ENCODE assay signal across 22 mouse cellular contexts in the genomic region with DNA sequence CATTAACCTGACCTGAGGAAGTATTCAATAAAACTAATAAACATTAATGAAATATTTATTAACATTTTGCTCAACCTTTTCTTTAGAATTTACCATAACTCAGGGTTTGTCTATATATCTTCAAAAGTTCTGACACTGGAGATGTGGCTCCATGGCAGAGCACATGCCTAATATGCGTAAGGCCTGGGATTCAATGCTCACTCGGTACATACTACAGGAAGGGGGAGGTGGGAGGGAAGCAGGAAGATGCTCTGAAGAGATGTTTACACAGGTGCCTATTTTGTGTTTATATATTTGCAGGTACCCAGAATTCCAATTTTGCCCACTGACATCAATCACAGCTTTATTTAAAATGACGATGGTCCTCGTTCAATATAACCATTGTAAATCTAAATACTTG.
"Had no signal": no experiment of that assay in that cellular context is flagged by ENCODE, and none has a peak within 500 bp of the region (broad histone marks: within the 10 kb centered on the region; RNA-seq: fewer than 3 reads in every experiment).

No protein-coding gene starts in this region.

- H3K4me3 ChIP-seq: layer of hippocampus, adult 2 months; left cerebral cortex, adult 2 months; limb, embryonic 12.5 days; liver, embryonic 12.5 days; liver, embryonic 15.5 days; midbrain, embryonic 12.5 days; midbrain, embryonic 15.5 days; myocyte; neural tube, embryonic 13.5 days; stomach, embryonic 15.5 days had no signal

- H3K27ac ChIP-seq: kidney, postnatal 0 days; layer of hippocampus, adult 2 months; left cerebral cortex, adult 2 months; limb, embryonic 12.5 days; liver, embryonic 12.5 days; liver, embryonic 15.5 days; macrophage; midbrain, embryonic 12.5 days; midbrain, embryonic 15.5 days; neural tube, embryonic 13.5 days had no signal

- H3K9ac ChIP-seq: limb, embryonic 12.5 days; liver, embryonic 12.5 days; liver, embryonic 15.5 days; midbrain, embryonic 12.5 days; midbrain, embryonic 15.5 days; neural tube, embryonic 13.5 days; stomach, embryonic 15.5 days had no signal

- H3K4me2 ChIP-seq: limb, embryonic 12.5 days; liver, embryonic 12.5 days; liver, embryonic 15.5 days; midbrain, embryonic 12.5 days; midbrain, embryonic 15.5 days; neural tube, embryonic 13.5 days had no signal

- H3K36me3 ChIP-seq: limb, embryonic 12.5 days; liver, embryonic 12.5 days; liver, embryonic 15.5 days; midbrain, embryonic 12.5 days; midbrain, embryonic 15.5 days; neural tube, embryonic 13.5 days; stomach, embryonic 15.5 days had no signal

- DNase-seq: kidney, postnatal 25 days; layer of hippocampus, adult 9-11 months; layer of hippocampus, postnatal 36 days; lung, adult 18-20 months; retina, postnatal 1 day; right cerebral cortex, postnatal 25 days; spleen, adult 18-20 months; thymus, adult 2 months; thymus, postnatal 14 days; thymus, postnatal 4 days had no signal

- H3K27me3 ChIP-seq: limb, embryonic 12.5 days; liver, embryonic 12.5 days; liver, embryonic 15.5 days; midbrain, embryonic 12.5 days; midbrain, embryonic 15.5 days; neural tube, embryonic 13.5 days; stomach, embryonic 15.5 days had no signal

- H3K9me3 ChIP-seq: limb, embryonic 12.5 days; liver, embryonic 12.5 days; liver, embryonic 15.5 days; midbrain, embryonic 12.5 days; midbrain, embryonic 15.5 days; neural tube, embryonic 13.5 days; stomach, embryonic 15.5 days had no signal

- H3K4me1 ChIP-seq: liver, embryonic 12.5 days; liver, embryonic 15.5 days; midbrain, embryonic 12.5 days; midbrain, embryonic 15.5 days; neural tube, embryonic 13.5 days had no signal

- ATAC-seq: liver, embryonic 12.5 days; midbrain, embryonic 15.5 days had no signal
